Mouse (Mus musculus) stomach, embryonic 16.5 days (tissue): ENCODE measurements around the gene Wsb1. TPM values are rescaled to one million over a fixed set of nuclear protein-coding genes. Genes with fewer than 3 reads are reported as not detected.

Experiments used
- ATAC-seq: fragments of 200-750 bp; cut with Nextera tagmentation; 2 replicates; pipeline ENCODE4 v1.8.0; 2017; ENCODE audit warnings: moderate number of reproducible peaks, moderate TSS enrichment; ENCODE audit not compliant: insufficient read depth, low FRiP score
- H3K27ac ChIP-seq: fragments of 300-500 bp; sonication (generic); 2 replicates; pipeline ENCODE4 v1.5.1; 2014; ENCODE audit warnings: low read length
- H3K27me3 ChIP-seq: fragments of 300-500 bp; sonication (generic); 2 replicates; pipeline ENCODE4 v1.6.1; 2014; ENCODE audit warnings: low read length, control low read depth, mixed read lengths; ENCODE audit not compliant: control insufficient read depth, insufficient read depth
- H3K36me3 ChIP-seq: fragments of 300-500 bp; sonication (generic); 2 replicates; pipeline ENCODE4 v1.6.1; 2014; ENCODE audit warnings: low read length; ENCODE audit not compliant: control insufficient read depth, insufficient read depth
- H3K4me1 ChIP-seq: fragments of 300-500 bp; sonication (generic); 2 replicates; pipeline ENCODE4 v1.6.1; 2014; ENCODE audit warnings: low read length, control low read depth, mixed read lengths; ENCODE audit not compliant: control insufficient read depth, insufficient read depth
- H3K4me2 ChIP-seq: fragments of 300-500 bp; sonication (generic); 2 replicates; pipeline ENCODE4 v1.6.1; 2014; ENCODE audit warnings: low read depth, low read length, mixed read lengths
- H3K4me3 ChIP-seq: fragments of 300-500 bp; sonication (generic); replicated peaks from 2 replicates; pipeline ENCODE4 v1.5.1; 2014; ENCODE audit warnings: mild to moderate bottlenecking, low read length
- H3K9ac ChIP-seq: fragments of 300-500 bp; sonication (generic); 2 replicates; pipeline ENCODE4 v1.6.1; 2014; ENCODE audit warnings: low read length
- H3K9me3 ChIP-seq: fragments of 300-500 bp; sonication (generic); replicated peaks from 2 replicates; pipeline ENCODE4 v1.6.1; 2016; ENCODE audit warnings: low read length, control low read depth; ENCODE audit not compliant: control insufficient read depth
- WGBS: fragments of 180-500 bp; shearing (Covaris S2); extraction: QIAGEN DNeasy Blood & Tissue Kit; methylation state at CpG from one replicate; pipeline ENCODE4 v1.1.7; 2014; 5-methylcytosine and 5-hydroxymethylcytosine counted together
- polyA plus RNA-seq: library from polyadenylated mRNA; unstranded; fragments of >200 nt; fragmentation: Nextera tagmentation; extraction: Ambion mirVana; gene quantifications from 2 replicates; pipeline ENCODE4 v1.2.1, GENCODE M21; 2015

The Wsb1 gene
- polyA plus RNA-seq, 1 experiment from 2014 or later, result 192 TPM

DNA sequence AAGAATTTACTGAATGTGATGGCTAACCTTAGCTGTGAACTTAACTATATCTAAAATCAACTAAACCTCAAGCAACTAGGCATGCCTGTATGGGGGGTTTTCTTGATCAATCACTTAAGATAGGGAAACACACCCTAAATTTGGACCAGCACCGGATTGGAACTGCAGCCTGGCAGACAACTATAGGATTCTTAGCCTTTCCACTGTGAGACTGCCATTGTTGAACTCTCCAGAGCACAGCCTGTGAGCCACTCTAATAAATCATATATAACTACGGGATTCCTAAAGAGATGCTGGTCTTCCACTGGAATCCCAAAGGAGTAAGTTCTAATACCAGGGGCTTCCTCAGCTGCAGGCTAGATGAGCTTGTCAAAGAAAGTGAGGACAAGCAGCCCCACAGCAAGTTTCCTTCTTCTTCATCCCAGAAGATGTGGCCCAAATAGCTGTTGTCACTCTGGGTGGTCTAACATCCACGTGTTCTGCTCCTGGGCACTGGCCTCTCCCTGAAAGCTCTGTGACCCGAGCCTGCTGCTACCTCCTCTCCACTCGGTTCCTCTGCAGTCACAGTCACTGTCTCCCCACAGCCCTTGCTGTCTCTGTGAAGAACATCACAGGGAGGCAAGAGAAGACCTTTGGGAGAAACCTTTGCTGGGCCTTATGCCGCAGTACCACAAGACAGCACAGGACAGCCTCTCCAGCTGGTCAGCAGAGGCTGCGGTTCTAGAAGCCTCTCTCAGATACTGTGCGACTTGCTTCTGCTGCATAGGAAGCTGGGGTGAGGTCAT is 28.9 kb downstream of the Wsb1 start:
- Histone ChIP-seq H3K4me3 (no peak overlapping the region), H3K27me3 (no peaks in the 10 kb centered on the region), H3K9ac (peak overlapping the region; percentile 16; the same call in 1 of the 2 replicates), H3K4me1 (peaks cover 13% of the 10 kb centered on the region), H3K9me3 (no peaks in the 10 kb centered on the region), H3K27ac (0 out of 2 replicates have a peak overlapping the region, but pooled peaks have one; percentile 15), H3K4me2 (no peak overlapping the region), H3K36me3 (no peaks in the 10 kb centered on the region)
- no peak for ATAC-seq
- WGBS, result 62% methylated on average over 8 of the region's 8 CpGs

DNA sequence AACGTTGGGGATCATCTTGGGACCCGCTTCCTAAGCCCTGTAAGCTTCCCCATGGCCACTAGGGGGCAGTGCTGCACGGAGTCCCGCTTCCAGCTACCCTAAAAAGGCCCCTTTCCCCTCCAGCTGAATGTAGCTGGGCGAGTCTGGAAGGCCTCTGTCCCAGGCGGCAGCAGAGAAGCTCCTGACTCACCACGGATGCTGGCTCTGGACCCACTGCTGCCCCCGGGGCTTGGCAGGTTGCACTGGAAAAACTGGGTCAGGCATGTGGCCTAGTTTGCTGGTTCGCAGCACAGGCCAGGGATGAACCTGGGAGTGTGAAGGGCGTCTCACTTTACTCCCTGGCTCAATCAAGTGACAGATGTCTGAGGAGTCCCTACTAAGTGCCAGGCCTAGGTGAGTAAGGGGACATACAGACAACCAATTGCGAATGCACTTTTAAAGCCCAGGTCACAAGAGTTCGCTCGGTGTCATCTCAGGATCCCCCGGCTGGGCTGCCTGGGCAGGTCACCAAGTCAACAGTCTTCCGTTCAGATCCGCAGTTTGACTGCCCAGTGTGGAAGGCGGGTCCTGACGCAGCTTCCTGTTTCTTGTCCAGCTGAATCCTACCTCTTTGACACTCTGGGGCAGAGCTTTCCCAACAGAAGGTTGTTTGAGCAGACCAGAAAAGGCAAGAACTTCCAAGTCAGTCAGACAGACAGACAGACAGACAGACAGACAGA is 29.8 kb downstream of the Wsb1 start:
- Histone ChIP-seq H3K9me3 (no peaks in the 10 kb centered on the region), H3K27me3 (no peaks in the 10 kb centered on the region), H3K27ac (peak overlapping the region; percentile 77), H3K4me1 (peaks cover 13% of the 10 kb centered on the region), H3K9ac (peak overlapping the region; percentile 51), H3K4me3 (no peak overlapping the region; the same call in 1 of the 2 replicates), H3K4me2 (peak overlapping the region; percentile 40), H3K36me3 (no peaks in the 10 kb centered on the region)
- ATAC-seq, result peak; percentile 89
- 26% methylated on average over 18 of the region's 18 CpGs for WGBS

DNA sequence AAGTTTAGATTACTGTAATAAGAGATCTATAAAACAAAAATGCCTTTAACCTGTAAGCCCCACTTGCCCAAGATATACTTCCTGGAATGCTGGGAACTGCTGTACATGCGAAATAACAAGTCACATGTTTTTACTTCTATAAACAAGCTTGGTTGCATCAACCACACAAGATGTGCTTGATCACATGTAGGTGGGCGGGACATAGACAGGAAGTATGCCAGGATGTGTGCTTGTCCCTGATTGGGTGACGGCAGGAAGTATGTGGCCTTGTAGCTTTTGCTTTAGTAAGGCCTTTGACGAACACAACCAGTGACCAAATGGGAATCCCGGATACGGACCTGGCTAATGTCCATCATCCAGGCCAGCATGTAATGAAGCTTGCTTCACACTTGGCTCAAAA is 31.1 kb downstream of the Wsb1 start:
- ATAC-seq, result no peak
- Histone ChIP-seq H3K27me3 (no peaks in the 10 kb centered on the region), H3K4me1 (peaks cover 13% of the 10 kb centered on the region), H3K4me2 (no peak overlapping the region), H3K27ac (no peak overlapping the region), H3K4me3 (no peak overlapping the region), H3K9ac (no peak overlapping the region), H3K9me3 (no peaks in the 10 kb centered on the region), H3K36me3 (no peaks in the 10 kb centered on the region)
- 84% methylated on average over 6 of the region's 6 CpGs for WGBS

DNA sequence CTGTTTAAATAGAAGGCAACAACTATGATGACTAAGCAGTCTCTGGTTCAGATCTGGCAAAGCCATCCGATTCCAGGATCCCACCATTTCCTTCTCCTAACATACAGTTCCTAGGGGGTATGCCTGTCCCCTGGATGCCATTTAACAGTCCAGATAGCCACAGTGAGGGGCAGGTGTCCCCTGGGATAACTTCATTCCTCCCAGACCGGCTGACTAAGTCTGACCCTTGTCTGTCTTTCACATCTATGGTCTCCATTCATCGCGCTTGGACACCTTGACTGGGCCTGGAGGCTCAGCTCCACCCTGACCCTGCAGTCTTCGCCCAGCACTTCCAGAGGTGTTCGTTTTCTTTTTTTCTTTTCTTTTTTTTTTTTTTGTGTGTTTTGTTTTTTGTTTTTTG is 31.8 kb downstream of the Wsb1 start:
- WGBS, result 87% methylated on average over 6 of the region's 6 CpGs
- Histone ChIP-seq H3K4me3 (no peak overlapping the region), H3K4me2 (no peak overlapping the region), H3K27me3 (no peaks in the 10 kb centered on the region), H3K27ac (no peak overlapping the region), H3K9ac (no peak overlapping the region), H3K9me3 (no peaks in the 10 kb centered on the region), H3K36me3 (no peaks in the 10 kb centered on the region), H3K4me1 (peaks cover 13% of the 10 kb centered on the region)
- no peak for ATAC-seq

DNA sequence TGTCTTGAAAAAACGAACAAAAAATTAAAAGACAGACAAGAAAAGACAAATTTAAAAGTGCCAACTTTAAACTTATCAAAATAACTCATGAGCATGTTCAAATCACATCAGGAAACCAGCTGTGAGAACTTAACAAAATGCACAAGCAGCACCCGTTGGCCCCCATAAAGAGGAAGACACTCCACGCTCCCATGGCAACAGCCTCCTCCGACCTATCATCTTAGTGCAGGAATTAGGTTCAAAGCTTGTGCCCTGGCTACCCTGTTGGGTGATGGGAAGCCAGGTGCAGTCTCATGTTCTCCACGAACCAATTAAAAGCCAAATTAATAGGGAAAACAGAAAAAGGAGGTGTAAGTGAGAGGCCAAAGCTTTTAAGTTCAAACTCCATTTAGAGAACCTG is 32.8 kb downstream of the Wsb1 start:
- Histone ChIP-seq H3K4me1 (peaks cover 13% of the 10 kb centered on the region), H3K27me3 (no peaks in the 10 kb centered on the region), H3K36me3 (no peaks in the 10 kb centered on the region), H3K9ac (no peak overlapping the region), H3K27ac (no peak overlapping the region), H3K4me2 (no peak overlapping the region), H3K9me3 (no peaks in the 10 kb centered on the region), H3K4me3 (no peak overlapping the region)
- WGBS, result 71% methylated on average over 5 of the region's 5 CpGs
- no peak for ATAC-seq

DNA sequence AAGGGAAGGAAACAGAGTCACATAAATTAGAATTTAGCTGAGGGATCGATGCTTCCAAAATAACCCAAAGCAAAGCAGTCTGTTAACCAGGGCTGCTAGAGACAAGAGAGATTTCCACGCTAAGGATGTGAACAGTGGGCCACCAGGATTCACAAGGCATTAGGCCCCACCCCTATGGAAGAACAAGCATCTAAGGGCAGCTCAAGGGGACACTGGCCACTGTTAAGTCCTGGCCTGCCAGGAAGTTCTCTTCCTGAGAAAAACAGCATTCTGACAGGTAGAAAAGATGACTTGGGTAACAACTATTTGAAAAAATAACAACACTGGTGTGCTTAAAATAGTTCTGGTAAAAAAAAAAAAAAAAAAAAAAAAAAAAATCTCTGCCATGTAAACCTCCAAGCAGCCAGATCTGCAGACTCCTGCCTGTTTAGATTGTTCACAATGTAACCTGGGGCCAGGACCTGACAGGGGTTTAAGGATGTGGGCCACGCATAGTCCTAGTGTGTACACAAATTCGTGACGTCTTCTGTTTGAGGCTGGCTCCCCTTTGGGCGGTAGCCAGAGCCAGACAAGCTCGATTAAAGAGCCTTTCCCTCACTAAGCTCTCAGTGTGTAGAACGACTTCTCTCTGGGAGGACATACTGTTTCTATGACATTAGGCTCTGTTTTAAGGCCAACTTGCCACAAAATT is 35.4 kb downstream of the Wsb1 start:
- no peak for ATAC-seq
- Histone ChIP-seq H3K27me3 (no peaks in the 10 kb centered on the region), H3K36me3 (no peaks in the 10 kb centered on the region), H3K4me3 (no peak overlapping the region), H3K9ac (no peak overlapping the region), H3K4me1 (no peaks in the 10 kb centered on the region), H3K27ac (no peak overlapping the region), H3K9me3 (no peaks in the 10 kb centered on the region), H3K4me2 (no peak overlapping the region)
- WGBS, result 49% methylated on average over 8 of the region's 8 CpGs

DNA sequence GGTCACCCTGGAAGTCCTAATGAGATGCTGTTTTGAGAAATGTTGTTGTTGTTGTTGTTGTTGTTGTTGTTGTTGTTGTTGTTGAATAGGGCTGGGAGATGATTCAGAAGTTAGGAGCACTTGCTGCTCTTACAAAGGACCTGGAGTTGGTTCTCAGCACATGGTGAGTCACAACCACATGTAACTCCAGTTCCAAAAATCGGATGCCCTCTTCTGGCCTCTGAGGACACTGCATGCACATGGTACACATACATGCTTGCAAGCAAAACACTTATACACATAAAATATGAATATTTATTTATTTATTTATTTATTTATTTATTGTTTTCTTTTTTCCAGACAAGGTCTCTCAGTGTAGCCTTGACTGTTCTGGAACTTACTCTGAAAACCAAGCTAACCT is 36.4 kb downstream of the Wsb1 start:
- Histone ChIP-seq H3K36me3 (no peaks in the 10 kb centered on the region), H3K9me3 (no peaks in the 10 kb centered on the region), H3K4me3 (no peak overlapping the region), H3K9ac (no peak overlapping the region), H3K27ac (no peak overlapping the region), H3K27me3 (no peaks in the 10 kb centered on the region), H3K4me1 (no peaks in the 10 kb centered on the region), H3K4me2 (no peak overlapping the region)
- WGBS, result 97% methylated on average over 1 of the region's 1 CpGs
- no peak for ATAC-seq

DNA sequence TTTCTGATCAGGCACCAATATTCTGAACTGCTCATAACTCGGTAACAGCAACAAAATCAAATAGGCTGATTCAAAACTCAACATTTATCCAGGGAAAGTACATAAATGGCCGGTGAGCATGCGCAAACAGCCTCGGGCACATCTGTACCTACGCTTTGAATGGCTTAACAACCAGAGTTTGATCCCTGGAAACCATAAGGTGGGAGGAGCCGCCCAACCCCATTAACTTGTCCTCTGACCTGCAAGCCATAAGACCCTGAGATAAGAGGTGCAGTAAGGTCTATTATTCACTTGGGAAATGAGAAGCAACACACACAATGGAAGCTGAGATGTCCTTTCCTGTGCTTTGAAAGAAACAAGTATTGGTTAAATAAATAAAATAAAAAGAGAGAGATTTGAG is 37.3 kb downstream of the Wsb1 start:
- no peak for ATAC-seq
- Histone ChIP-seq H3K27ac (no peak overlapping the region), H3K4me1 (no peaks in the 10 kb centered on the region), H3K27me3 (no peaks in the 10 kb centered on the region), H3K4me2 (no peak overlapping the region), H3K4me3 (no peak overlapping the region), H3K9me3 (no peaks in the 10 kb centered on the region), H3K36me3 (no peaks in the 10 kb centered on the region), H3K9ac (no peak overlapping the region)
- 59% methylated on average over 6 of the region's 6 CpGs for WGBS

DNA sequence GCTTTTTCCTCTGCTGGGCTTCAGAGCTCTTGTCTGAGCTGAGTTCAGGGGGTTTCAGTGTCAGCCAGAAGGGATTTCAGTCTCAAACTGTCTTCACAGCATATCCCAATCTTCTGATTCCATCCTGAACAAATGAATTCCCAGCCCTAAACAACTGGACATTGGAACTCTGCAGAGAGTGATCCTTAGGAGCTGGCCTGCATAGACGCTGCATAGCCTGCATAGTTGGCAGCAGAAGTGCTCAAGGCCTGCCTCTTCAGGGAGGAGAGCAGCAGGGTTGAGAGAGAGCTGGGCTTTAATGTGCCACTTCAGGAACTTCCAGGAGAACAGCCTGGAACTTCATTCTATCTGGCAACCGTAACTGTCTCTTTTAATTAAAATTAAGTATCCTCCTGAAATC is 38.9 kb downstream of the Wsb1 start:
- H3K9ac ChIP-seq, result 0 out of 2 replicates have a peak overlapping the region, but pooled peaks have one; percentile 28
- no peak overlapping the region for H3K27ac ChIP-seq
- ATAC-seq, result no peak
- no peaks in the 10 kb centered on the region for H3K9me3 ChIP-seq
- H3K4me2 ChIP-seq, result no peak overlapping the region
- 63% methylated on average over 2 of the region's 2 CpGs for WGBS
- no peaks in the 10 kb centered on the region for H3K27me3 ChIP-seq
- H3K4me3 ChIP-seq, result no peak overlapping the region
- H3K4me1 ChIP-seq, result no peaks in the 10 kb centered on the region
- H3K36me3 ChIP-seq, result no peaks in the 10 kb centered on the region
